Mouse (Mus musculus) C2C12 (cell line): ENCODE results near the gene S100a3. TPM values are rescaled to one million over a fixed set of nuclear protein-coding genes. Genes with fewer than 3 reads are reported as not detected.
A peak's percentile ranks its signal among the peaks of the same experiment; 100 is the strongest.

ENCODE experiments used
- H3K27me3 ChIP-seq: one replicate; pipeline ENCODE4 v1.6.1; 2011; ENCODE audit not compliant: control insufficient read depth, insufficient read depth, insufficient read length
- H3K36me3 ChIP-seq: one replicate; pipeline ENCODE4 v1.6.1; 2011; ENCODE audit not compliant: control insufficient read depth, insufficient read depth
- H3K4me3 ChIP-seq: one replicate; pipeline ENCODE4 v1.5.1; 2011; ENCODE audit warnings: mild to moderate bottlenecking, control low read depth; ENCODE audit not compliant: poor library complexity, insufficient read depth, severe bottlenecking
- H3K79me2 ChIP-seq: one replicate; pipeline ENCODE4 v1.6.1; 2011; ENCODE audit not compliant: control insufficient read depth, insufficient read depth
- H3K79me3 ChIP-seq: one replicate; pipeline ENCODE4 v1.6.1; 2011; ENCODE audit warnings: low read depth, control low read depth
- H3ac ChIP-seq: one replicate; pipeline ENCODE3; 2011; ENCODE audit warnings: low read depth; ENCODE audit not compliant: control insufficient read depth, insufficient read length
- CEBPB ChIP-seq: IDR thresholded peaks from one replicate; pipeline ENCODE4 v1.6.1; 2011; ENCODE audit warnings: low read depth, mild to moderate bottlenecking, control low read depth, moderate library complexity
- CTCF ChIP-seq: IDR thresholded peaks from one replicate; pipeline ENCODE4 v1.5.1; 2011; ENCODE audit not compliant: control insufficient read depth, insufficient read depth, insufficient read length
- FOSL1 ChIP-seq: IDR thresholded peaks from one replicate; pipeline ENCODE4 v1.8.0; 2011; ENCODE audit warnings: mild to moderate bottlenecking, low read length; ENCODE audit not compliant: poor library complexity, insufficient read depth, severe bottlenecking
- MAX ChIP-seq: IDR thresholded peaks from one replicate; pipeline ENCODE4 v1.6.1; 2011; ENCODE audit warnings: mild to moderate bottlenecking, control low read depth
- MYOD1 ChIP-seq: IDR thresholded peaks from one replicate; pipeline ENCODE4 v1.6.1; 2011; ENCODE audit warnings: low read depth; ENCODE audit not compliant: control insufficient read depth, insufficient read length
- MYOG ChIP-seq: IDR thresholded peaks from one replicate; pipeline ENCODE4 v1.6.1; 2011; ENCODE audit not compliant: control insufficient read depth, insufficient read length; ENCODE audit errors: extremely low read depth
- USF1 ChIP-seq: IDR thresholded peaks from one replicate; pipeline ENCODE4 v1.6.1; 2011; ENCODE audit warnings: low read depth, mild to moderate bottlenecking, control low read depth, moderate library complexity
- long read RNA-seq, 2 experiments: library from polyadenylated mRNA; unstranded; transcript quantifications; one replicate each; pipeline ENCODE4 v2.0.0; 2019 to 2020
- polyA plus RNA-seq: library from polyadenylated mRNA; unstranded; fragments of >200 nt; fragmentation: generic; extraction: Trizol; gene quantifications from one replicate; pipeline ENCODE4 v1.2.1, GENCODE M21; 2012; ENCODE audit warnings: missing spikeins

S100a3 gene
- polyA plus RNA-seq: 22.0 TPM
- long read RNA-seq, experiment 1, partial matches to known transcripts: 2 of 7 reads
- long read RNA-seq, experiment 1, other reads (novel, unspliced or antisense): 3 of 7 reads
- long read RNA-seq, experiment 2, partial matches to known transcripts: 0 of 2 reads
- long read RNA-seq, experiment 2, other reads (novel, unspliced or antisense): 2 of 2 reads

DNA sequence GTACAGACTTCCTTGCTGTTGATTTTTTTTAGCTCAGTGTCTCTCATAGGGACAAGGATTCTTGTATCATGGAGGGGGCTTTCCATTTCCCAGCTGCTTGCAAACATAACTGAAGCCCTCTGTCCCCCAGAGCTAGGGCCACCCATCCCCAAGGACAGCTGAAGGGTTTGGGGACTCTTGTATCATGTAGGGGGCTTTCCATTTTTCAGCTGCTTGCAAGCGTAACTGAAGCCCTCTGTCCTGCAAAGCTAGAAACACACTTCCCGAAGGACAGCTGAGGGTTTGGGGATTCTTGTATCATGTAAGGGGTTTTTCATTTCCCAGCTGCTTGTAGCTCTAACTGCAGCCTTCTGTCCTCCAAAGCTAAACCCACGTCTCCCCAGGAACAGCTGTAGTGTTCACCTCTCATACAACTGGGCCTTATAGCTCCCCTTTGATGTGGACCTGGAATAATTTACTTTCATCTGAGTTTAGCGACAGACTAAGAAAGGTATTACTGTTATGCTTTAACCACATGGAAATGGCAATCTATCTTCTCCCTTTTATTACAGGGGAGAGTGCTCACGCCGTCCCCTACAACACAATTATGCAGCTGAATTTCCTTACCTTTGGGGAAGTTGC is at the start of gene S100a3:
S100a3 (plus strand) TSS at position 571 of the 621 bp plus-strand sequence.
- TF ChIP-seq MYOD1: no peak
- TF ChIP-seq MAX: no peak
- no peak for TF ChIP-seq CEBPB
- no peak for TF ChIP-seq CTCF
- TF ChIP-seq MYOG: no peak
- H3K79me3 ChIP-seq: no peaks in the 10 kb centered on the region
- no peak within 1 kb of the TSS for H3ac ChIP-seq
- no peaks in the 10 kb centered on the region for H3K36me3 ChIP-seq
- no peaks in the 10 kb centered on the region for H3K79me2 ChIP-seq
- H3K4me3 ChIP-seq: no peak within 1 kb of the TSS
- no peaks in the 10 kb centered on the region for H3K27me3 ChIP-seq

DNA sequence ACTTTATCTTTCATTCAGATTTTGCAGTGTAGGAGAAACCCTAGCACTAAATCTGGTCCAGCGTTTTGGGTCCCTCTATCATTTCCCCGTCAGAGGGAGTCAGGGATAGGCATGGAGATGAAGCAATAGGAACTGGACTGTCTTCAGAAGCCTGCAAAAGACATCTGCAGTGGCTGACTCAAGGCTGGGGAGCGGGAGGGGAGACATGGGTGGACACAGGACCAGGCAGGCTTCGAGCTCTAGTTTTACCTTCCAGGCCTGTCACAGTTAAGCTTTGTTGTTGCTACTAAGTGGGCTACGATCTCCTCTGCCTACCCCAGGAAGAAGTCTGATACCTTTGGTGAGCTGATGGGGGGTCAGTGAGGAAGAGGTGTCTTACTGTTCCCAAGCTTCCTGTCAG is 48.1 kb upstream of the S100a3 start:
- Histone ChIP-seq H3K79me2 (peaks cover 54% of the 10 kb centered on the region), H3ac (no peak overlapping the region), H3K4me3 (no peak overlapping the region), H3K36me3 (peaks cover 10% of the 10 kb centered on the region), H3K27me3 (no peaks in the 10 kb centered on the region), H3K79me3 (peaks cover 18% of the 10 kb centered on the region)
- TF ChIP-seq USF1: no peak
- TF ChIP-seq FOSL1: no peak
- no peak for TF ChIP-seq MAX
- TF ChIP-seq MYOD1: no peak
- no peak for TF ChIP-seq CTCF
- TF ChIP-seq MYOG: no peak
- no peak for TF ChIP-seq CEBPB

DNA sequence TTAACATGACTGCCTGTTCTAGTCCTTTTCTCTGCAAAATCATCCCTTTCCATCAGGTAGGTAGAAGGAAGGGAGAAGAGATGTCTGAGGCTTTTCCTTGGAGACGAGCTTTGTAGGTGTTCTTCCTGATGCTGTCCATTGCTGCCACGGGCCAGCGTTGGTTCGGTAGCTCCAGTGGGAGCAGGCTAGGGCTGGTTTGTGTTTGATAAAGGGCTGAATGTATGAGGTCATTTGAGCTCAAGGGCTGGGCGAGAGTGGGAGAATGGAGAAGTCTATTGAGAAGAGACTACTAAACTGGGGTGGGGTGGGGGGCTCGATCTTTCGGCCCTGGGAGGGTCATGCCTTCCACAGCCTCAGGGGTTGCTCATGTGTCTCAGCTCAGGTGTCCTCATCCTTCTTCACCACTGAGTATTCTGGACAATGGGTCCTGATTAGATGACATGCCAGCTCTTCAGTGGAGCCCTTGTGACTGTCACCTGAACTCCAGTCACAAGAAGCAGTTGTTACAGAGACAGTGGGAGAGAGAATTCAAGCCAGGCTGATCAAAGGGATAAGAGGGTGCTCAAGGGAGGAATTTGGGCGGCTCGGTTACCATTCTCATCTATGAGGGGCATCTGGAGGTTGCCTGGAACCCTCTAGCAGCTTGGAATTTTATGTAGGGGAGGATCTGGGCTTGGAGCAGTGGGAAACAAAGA is 47.3 kb upstream of the S100a3 start:
- peaks cover 10% of the 10 kb centered on the region for H3K79me3 ChIP-seq
- peak overlapping the region; percentile 35 for H3K4me3 ChIP-seq
- peaks cover 46% of the 10 kb centered on the region for H3K79me2 ChIP-seq
- TF ChIP-seq FOSL1: no peak
- no peak for TF ChIP-seq MAX
- TF ChIP-seq MYOG: no peak
- TF ChIP-seq CTCF: no peak
- no peak for TF ChIP-seq CEBPB
- no peak for TF ChIP-seq MYOD1
- no peak for TF ChIP-seq USF1
- H3K27me3 ChIP-seq: no peaks in the 10 kb centered on the region
- H3ac ChIP-seq: no peak overlapping the region
- H3K36me3 ChIP-seq: peaks cover 6% of the 10 kb centered on the region

DNA sequence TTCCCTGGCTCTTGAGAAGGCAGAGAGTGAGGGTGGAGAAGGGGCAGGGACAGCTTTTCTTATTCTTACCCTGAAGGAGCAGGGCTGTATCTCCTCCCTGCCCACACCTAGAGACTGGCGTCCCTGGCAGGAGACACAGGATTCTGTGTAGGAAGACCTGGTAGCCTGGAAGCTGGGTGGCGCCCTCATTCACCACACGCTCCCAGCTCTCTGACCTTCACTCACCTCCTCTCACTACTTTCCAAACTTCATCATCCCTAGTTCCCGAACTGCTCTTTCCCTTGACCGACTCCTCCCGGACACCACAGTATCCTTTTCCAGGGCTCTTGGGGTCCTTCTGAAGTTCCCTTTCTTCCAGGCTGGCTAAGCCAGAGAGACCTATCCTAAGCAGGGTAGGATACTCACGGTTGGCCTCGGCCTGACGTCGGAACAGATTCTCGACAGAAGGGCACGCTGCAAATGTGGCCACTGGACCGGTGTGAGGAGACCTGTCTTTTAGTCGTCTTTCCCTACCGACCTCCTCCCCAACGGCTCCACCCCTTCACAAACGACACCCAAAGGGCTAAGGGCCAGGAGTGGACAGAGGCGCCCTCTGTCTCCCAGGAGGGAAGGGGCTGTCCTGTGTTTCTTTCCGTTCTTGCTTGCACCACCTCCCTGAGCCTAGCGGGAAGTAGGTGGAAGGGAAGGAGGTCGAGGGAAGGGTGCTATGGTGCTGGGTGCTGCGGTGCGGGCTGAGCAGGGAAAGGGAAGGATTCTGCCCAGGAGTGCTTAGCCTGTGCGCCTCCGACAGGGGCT is 46.4 kb upstream of the S100a3 start, which contains the start of the genes S100a1 and S100a13:
S100a1 (minus strand) TSS at position 597 of the 795 bp plus-strand sequence.
S100a13 (plus strand) TSS at position 640 of the 795 bp plus-strand sequence.
- H3K79me2 ChIP-seq: peaks cover 37% of the 10 kb centered on the region
- H3K79me3 ChIP-seq: peaks cover under 1% of the 10 kb centered on the region
- peaks cover 6% of the 10 kb centered on the region for H3K36me3 ChIP-seq
- peak within 1 kb of the TSS; percentile 35 for H3K4me3 ChIP-seq
- H3K27me3 ChIP-seq: no peaks in the 10 kb centered on the region
- TF ChIP-seq CTCF (peak; percentile 8), MAX (no peak)
- peak within 1 kb of the TSS; percentile 63 for H3ac ChIP-seq

DNA sequence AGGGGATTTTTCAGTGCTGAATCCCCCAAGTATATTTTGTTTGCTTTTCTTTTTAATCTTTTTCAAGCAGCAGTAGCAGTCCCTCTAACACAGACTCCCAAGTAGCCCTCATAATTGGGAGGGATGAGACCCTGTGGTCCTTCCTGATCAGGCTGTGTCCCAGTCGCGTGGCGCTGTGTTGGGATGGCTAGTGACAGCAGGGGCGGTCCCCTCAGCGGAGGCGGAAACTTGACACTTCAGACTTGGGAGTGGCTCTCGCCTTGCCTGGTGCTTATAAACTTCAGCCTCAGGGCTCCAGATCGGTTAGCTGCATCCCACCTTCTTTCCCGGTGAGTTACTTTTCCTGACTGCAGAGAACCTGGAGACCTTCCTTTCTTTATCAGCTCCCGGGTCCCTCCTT is 45.7 kb upstream of the S100a3 start:
- H3K79me2 ChIP-seq: peaks cover 35% of the 10 kb centered on the region
- no peak for TF ChIP-seq MYOG
- TF ChIP-seq MAX: peak; percentile 89
- H3K4me3 ChIP-seq: peak overlapping the region; percentile 35
- H3K36me3 ChIP-seq: peaks cover 6% of the 10 kb centered on the region
- H3ac ChIP-seq: peak overlapping the region; percentile 44
- H3K79me3 ChIP-seq: no peaks in the 10 kb centered on the region
- H3K27me3 ChIP-seq: no peaks in the 10 kb centered on the region
